Mouse (Mus musculus) left cerebral cortex, postnatal 4 days (tissue): ENCODE measurements at regions not wholly inside any gene's neighbourhood (a gene's known extent, or its start where the extent isn't known, plus 50 kb on each side); places are given as distances from the start of the nearest gene placed in this dataset.
A peak's percentile ranks its signal among the peaks of the same experiment; 100 is the strongest.
"Not testable (repeated sequence)": the region's sequence is repeated elsewhere in the genome, so short reads cannot be mapped to it uniquely, and the experiment has no call there.

Source experiments
- DNase-seq: peaks from one replicate; pipeline ENCODE4 v3.0.0-alpha.2; 2022
- intact Hi-C: fragments of 180-260 bp; cut with DNase I; formaldehyde crosslinking; loops from one replicate; pipeline ENCODE4 v1.15.1; 2025

DNA sequence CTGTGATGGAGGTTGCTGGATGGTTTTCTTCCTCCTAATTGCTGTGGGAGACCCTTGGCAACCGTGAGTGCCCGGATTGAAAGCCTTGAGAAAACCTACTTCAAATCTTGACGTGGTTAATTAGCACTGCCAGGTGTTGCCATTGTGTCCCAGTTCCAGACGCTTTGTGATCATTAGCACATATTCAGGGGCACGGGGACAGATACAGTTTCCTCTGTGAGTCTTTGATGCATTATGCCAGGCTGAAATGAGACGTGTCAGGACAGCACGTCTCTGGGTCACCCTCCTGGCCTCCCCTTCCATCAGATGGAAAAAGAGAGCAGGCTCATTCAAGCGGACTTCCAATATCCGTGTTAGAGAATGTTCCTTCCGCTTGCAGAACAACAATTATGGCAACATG lies 198.2 kb downstream of the Rchy1 start:
- intact Hi-C loops: no loop called here
- DNase-seq: no peak

DNA sequence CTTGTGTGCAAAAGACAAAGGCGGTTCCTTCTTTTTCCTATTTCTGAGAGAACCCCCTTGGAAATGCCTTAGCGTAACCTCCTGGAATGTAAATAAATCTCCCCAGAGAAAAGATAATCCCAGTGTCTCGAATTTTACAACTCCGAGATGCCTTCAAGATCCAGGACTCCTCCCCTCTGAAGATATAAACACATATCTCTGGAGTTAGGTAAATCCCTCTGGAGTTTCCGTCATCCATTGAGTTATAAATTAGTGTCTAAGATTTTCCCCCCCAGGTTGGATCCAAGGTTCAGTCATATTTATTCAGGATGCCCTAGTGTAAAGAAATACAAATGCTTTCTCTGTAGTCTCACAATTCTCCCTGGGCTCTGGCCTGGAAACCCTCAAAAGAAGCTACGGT lies 200.3 kb downstream of the Rchy1 start:
- intact Hi-C loops: no loop called here
- DNase-seq: no peak

DNA sequence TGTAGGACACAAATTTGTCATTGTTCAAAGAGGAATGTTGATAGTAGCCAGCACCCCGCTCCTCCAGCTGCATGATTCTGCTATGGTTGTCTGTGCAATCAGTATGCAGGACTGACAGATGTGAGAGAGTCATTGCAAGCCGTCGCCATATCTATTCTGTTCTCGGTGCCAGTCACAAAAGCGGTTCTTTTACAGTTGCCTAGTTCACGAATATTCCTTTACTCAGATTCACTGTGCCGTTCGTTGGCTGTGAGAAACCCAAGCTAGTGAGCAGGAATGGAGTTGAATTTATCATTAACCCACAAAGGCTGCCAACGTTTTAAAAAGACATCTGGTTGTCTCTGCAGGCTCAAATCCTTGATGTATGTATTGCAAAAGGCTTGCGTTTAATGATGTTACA lies 206.9 kb downstream of the Rchy1 start:
- intact Hi-C loops: no loop called here
- no peak for DNase-seq

DNA sequence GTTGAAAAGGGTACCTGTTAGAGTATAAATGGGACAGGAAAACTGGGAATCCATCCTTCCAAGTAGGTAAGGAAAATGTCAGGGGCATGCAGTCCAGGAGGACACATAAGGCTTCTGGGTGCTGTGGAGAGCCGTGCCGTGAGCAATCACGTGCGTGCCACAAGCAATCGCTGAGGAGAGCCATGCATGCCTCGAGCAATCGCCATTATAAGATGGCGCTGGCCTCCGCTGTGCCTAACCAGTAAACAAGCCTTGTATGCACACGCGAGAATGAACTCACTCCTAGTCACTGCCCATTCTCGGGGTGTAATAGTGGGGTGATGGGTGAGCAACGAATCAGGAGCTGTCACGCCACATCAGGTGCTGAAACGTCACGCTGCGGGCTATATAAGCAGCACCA lies 210.0 kb downstream of the Rchy1 start:
- intact Hi-C loops, DNase-seq: not testable (repeated sequence)

DNA sequence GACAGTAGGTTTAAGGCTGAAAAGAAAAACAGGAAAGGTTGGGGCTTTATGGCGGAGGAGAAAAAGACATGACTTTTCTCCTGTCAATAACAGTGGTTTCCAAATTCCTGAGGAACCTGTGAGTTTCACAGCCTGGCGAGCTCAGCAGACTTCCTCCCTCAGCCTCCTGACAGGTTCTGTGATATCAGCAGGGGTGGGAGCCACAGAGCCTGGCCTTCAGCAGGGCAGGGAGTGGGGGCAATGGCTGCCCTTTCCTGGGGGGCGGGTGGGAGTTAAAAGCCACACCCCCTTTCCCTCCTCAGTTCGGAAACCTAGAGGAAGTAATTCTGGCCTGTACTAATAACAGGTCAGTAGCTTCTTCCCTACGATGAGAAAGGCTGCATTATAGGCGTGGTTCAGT lies 211.7 kb downstream of the Rchy1 start:
- intact Hi-C loops: no loop called here
- DNase-seq: no peak

DNA sequence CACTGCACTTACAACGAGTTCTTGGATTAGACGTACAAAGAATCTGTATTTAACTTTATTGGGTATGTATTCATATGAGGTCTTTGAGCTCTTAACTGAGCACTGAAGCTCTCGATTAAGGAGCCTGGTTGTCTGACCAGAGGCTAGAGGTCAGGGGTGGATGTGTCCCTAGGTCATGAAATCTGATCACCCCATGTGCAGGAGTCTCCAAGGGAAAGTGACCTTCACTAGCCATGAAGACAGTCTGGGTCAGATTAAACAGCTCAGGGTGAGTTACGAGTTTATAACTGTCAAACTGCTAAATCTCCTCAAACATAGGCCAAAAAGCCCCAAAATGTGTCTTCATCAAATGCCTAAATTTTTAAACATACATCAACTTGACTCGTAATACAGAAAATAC lies 216.8 kb downstream of the Rchy1 start:
- intact Hi-C loops: no loop called here
- DNase-seq: no peak

DNA sequence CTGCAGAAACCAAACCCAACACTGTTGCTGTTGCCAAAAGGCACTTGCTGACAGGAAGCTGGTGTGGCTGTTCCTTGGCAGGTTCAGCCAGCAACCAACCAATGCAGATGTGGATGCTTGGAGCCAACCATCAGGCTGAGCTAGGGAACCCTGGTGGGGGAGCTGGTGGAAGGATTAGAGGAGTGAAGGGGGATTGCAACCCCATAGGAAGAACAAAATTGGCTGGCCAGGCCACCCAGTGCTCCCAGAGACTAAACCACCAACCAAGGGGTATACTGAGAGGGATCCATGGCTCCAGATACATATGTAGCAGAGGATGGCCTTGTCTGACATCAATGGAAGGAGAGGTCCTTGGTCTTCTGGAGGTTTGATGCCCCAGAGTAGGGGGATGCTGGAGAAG lies 218.5 kb downstream of the Rchy1 start:
- no peak for DNase-seq
- intact Hi-C loops: no loop called here

DNA sequence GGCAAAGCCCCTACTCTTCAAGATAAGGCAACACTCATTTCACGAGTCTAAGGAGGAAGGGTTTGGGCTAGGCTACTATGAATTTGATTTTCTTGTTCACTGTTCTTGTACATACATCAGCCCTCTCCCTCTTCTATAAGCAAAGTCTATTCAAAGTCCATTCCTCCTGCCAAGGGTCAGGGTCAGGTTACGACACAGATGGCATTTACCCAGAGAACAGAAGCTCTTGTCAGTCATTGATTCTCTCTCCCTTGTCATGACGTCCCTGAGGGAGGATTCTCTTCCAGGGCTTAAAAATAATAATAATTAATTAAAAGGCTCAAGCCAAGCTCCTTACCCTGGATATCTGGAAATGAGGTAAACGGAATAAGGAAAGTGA lies 222.7 kb downstream of the Rchy1 start:
- no peak for DNase-seq
- intact Hi-C loops: no loop called here

DNA sequence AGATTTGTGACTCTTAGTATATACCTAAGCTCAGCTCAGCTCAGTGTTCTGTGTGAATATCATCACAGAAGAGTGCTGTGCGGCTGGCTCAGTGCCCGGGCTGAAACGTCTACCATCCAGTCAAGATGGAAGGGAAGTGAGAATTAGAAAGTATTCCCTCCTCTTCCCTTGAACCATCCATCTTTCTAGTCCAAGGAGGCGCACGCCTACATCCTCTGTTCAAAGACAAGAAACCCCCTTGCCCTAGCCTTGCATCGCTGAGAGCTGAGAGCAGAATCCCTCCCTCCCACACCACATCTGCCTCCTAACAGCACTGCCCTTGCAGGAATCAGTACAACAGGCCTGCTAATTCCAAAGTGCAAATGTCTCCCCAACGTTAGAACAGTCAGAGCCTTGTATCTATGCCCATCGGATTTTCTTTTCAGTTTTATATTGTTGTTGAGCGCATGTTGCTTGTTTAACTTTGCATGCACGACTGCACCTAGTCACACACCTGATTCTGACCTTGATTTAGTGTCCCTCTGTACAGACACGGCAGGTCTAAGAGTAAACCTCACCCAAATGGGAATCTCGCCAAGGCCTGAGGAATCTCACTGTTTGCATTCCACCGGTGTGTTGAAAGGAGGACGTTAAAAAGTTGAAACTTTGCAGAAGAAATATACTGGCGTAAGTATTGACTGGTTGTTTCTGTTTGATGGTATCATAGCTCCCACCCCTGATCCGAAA lies 222.2 kb downstream of the Parm1 start:
- DNase-seq: peak; percentile 51
- intact Hi-C loops: no loop called here

DNA sequence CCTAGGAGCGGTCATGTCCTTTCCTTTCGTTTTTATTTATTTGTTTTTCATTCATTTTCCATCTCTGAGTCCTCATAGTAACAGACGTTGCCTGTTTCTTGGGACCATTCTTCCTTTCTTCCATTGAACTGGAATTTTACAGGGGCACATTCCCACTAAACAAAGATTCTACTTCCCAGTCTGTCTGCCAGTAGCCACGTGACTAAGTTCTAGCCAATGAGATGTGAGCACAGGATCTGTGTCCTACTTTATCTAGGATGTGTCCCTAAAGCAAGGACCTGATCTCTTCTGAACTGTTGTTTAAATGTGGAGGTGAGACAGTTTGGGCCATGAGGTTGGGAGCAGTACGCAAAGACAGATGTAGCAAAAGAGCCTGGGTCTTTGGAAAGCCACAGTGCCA lies 214.6 kb downstream of the Parm1 start:
- intact Hi-C loops: no loop called here

DNA sequence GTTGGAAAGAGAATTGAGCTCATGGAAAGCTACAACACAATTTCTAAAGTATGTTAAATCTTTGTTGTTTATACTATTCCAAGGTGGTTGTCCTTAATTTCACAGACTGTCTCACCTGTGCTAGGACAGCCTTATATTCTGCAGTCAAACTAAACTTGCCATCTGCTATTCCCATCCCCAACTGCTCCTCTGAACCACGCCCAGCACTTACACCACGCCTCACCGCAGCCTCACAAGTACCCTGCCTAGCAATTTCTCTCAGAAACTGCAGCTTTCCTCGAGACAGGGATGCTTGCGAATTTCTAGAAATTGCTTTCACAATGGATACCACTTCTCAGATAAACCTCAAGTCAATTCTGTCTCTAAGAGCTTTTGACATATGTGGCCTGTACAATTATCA lies 213.7 kb downstream of the Parm1 start:
- DNase-seq: no peak
- intact Hi-C loops: no loop called here

More for the DNA sequence above, 214.6 kb downstream of the Parm1 start:
- no peak for DNase-seq

DNA sequence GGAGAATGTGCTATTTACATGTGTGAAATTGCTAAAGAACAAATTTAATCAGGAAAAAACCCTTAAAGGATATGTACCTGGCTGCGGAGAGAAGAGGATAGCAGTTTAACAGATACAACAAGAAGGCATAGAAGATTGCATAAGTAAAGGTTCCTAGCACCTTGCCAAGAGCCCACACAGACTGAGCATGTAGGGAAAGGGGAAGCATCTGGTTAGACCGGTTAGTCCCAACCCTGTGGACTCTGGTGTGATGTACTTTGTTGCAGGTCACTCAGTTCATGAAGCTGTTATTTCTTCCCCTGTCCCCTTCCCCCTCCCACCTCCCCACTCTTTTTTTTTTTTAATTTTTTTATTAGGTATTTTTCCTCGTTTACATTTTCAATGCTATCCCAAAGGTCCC lies 212.5 kb downstream of the Parm1 start:
- DNase-seq: no peak
- intact Hi-C loops: no loop called here

DNA sequence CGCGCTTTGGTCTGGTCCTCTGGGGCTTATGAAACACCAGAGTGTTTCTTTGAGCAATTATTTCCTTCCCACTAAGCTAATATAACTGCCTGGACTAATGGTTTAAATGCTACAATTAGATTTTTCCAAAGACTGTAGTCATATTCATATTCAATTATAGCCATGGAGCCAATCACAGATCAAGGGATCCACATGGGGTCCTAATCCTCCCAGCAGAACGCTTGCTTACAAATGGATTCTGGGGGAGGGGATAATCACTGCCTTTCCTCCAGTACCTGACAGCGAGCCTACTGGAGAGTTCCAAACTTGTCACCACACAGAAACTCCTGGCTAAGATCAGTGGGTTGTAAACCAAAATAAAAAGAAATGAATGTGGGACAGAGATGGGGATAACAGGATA lies 212.0 kb downstream of the Parm1 start:
- intact Hi-C loops: no loop called here

DNA sequence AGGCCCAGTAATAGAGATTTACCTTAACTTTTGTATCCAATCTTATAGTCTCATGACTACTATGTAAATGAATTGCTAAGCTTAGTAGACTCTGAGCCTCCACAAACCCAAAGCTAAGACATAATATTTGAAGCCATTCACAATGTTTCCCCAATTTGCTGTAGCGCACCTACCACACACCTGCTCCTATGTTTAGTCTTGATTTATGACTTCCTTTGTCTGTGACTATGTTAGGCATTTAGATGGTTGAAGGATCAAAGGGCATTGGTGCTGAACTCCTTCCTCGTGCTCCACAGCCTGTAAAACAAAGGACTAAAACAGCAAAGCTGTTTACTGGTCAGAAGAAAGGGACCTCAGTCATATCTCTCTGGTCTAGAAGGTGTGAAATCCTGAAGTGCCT lies 210.0 kb downstream of the Parm1 start:
- intact Hi-C loops: no loop called here
- DNase-seq: no peak

More for the DNA sequence above, 212.0 kb downstream of the Parm1 start:
- DNase-seq: no peak

DNA sequence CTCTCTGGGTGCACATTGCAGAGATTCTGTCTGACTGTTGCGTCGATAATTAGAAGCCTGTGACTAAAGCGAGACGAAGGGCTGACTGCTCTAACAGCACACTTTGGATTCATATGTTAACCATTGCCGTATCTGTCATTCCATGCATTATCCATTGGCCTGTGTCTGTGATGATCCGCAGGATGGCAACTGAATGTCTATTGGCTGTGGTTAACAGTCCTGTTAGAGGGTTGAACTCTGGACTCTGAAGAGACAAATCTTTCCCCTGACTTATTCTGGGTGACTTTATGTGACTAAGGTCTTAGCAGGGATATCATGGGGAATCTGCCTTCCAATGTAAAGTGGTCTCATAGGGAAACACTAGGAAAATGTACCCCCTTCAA lies 208.7 kb downstream of the Parm1 start:
- intact Hi-C loops: no loop called here
- DNase-seq: no peak

DNA sequence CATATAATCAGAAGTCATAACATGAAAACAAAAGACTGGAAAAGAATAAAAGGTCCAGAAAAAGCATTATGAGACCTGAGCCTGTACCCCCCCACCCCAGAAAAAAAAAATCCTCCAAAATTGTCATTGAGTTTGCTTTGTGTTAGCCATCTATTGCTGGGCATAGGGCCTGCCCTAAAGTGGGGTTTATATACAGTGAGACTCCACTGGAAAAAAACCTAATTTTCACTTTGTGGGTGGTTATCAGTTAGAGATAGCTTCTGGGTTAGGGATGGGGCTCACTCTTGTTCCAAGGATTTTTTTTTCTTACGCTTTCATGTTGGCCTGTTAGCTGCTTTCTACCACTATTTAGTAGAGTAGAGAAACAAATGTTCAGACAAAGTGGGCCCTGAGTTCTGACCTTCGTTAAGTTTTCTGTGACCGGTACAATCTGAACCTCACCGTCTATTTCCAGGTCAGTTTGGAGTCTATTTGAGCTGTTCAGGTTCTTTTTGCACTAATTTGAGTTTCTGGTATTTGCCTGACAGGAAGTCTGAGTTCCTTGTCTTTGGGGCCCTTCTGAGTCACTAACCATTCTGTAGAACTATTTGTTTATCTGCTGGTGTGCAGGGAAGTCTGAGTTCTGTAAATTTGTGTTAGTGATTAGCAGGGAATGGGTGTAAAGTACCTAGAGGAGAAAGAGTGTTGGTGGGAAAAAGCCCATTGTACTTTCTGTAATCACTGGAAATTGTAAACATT lies 208.1 kb downstream of the Parm1 start:
- intact Hi-C loops: no loop called here
- DNase-seq: no peak

DNA sequence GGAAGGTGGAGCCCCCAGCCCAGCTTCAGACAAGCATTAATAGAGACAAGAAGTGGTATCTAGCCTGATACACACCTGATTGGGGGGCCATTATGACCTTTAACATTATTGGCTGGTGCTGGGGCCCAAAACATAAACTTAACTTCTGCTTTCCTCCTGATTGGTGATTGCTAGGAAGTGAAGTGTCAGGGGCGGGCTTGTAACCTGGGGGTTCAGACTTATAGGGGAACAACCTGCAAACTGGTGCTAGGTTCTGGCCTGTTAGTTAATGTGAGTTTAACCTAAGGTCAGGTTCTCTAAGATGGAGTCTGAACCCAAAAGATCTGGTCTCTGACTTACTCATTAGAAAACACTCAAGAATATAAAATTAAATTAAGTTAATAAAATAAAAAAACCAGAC lies 207.5 kb downstream of the Parm1 start:
- intact Hi-C loops: no loop called here
- DNase-seq: no peak

DNA sequence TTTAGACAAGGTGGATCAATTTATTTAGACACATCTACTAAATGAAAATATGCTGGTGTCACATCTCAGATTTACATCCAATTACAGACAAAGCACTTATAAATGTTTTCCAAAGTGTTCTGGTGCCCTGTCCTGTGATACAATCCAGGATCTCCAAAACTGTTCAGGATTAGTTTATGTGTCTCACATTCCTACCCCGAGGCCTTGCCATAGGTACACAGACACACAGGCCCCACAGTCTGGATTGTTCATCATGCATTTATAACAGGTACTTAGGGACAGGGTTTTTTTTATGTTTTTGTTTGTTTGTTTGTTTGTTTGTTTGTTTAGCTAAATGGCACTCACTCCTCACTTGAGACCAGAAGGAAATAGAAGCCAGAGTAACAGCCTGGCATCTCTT lies 206.0 kb downstream of the Parm1 start:
- no peak for DNase-seq
- intact Hi-C loops: no loop called here

DNA sequence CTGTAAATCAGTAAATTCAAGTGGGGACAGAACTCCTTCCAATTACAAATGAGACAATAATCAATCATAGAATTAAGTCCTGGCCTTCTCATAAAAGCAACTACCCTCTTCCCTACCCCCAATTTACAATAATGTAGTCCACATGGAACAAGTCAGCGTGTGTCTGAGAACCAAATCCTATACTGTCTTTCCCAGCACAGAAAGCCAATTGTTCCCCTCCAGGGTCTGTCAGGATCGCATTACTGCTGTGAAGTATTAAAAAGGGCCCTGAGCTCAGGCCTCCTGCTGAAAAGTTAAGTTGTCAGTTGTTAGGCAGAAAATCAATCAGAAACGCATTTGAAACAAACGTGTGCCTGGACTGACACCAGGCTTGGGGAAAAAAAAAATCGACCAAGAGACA lies 205.6 kb downstream of the Parm1 start:
- no peak for DNase-seq
- intact Hi-C loops: no loop called here

DNA sequence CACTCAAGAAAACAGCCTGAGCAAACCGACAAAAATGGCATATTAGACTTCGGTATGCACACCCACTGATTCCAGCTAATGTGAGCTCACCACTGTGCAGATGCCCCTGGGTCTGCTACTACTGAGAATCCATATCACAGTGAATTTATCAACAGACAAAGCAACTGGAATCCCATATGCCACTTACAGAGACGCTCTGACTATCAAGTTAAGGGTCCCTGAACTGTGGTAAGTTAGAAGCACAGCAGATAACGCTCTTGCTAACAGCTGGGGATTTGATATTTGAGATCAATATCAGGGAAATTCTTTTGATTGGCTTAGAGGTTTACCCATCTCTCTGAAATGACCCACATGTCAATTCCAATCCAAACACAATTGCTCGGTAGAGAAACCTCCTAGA lies 205.0 kb downstream of the Parm1 start:
- no peak for DNase-seq
- intact Hi-C loops: no loop called here

DNA sequence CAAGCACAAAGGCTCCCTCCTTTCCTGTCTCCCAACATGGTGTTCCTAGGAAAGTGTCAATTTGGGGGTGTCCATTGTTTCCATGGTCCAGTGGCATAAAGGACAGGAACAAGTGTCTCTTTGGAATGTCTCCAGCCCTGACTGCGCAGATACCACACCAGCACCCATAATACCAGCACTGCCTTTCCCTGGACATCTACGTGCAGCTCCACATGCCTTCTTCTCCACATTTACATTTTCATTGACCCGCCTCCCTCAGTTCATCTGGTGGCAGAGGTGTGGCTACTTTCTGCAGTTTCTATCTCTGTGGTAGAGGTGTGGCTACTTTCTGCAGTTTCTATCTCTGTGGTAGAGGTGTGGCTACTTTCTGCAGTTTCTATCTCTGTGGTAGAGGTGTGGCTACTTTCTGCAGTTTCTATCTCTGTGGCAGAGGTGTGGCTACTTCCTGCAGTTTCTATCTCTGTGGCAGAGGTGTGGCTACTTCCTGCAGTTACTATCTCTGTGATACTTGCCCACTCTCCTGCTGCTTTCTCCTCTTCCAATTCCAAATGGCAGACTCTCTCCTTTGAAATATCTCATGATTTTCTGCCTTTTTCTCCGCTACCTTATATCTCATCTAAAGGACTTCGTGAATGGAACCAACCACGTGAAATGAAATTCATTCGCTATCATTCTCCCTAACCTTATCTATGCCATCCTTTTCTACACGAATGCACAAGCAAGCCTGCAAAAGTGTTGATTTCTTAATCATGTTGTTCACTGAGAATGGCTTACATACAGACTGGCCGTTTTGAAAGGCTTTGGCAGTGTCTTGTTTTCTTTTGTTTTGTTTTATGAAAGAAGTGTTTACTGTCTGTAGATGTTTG lies 204.0 kb downstream of the Parm1 start:
- DNase-seq: no peak
- intact Hi-C loops: no loop called here

DNA sequence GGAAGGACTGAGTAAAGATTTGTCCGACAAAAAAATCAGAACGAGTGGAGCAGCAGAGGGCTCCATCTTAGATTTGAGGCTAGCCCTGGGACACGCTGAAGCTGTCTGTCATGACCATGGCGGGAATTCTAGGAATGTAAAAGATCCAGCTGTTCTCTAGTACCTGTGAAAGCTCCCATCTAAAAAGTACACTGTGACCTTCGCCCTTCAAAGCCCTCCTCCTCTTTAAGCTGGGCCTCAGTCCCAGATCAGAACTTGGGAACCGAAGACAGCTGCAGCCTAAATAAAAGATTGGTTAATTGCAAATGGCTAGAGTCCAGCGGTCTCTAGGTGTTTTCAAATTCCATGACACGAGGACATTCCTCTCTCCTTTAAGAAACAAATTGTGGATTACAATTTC lies 195.6 kb downstream of the Parm1 start:
- intact Hi-C loops: no loop called here
- DNase-seq: no peak
